Mouse (Mus musculus) olfactory bulb, adult 2 months (tissue): ENCODE results near the gene Abl1.

Experiments
- CTCF ChIP-seq: fragments of 200-500 bp; IDR thresholded peaks from 2 replicates; pipeline ENCODE4 v1.5.1; 2012; ENCODE audit warnings: low read depth, mild to moderate bottlenecking, low read length, moderate library complexity; ENCODE audit not compliant: insufficient read depth
- POLR2A ChIP-seq: fragments of 200-500 bp; IDR thresholded peaks from 2 replicates; pipeline ENCODE4 v1.6.1; 2012; ENCODE audit warnings: mild to moderate bottlenecking, low read depth, low read length, moderate library complexity; ENCODE audit not compliant: insufficient read depth

GRCm38 (mm10) chr2:31836985-31837384 lies 148.8 kb downstream of the Abl1 start:
- TF ChIP-seq CTCF (no peak), POLR2A (no peak)
